Mouse (Mus musculus): ENCODE data around the gene Chmp6. TPM values are rescaled to one million over a fixed set of nuclear protein-coding genes. Genes with fewer than 3 reads are reported as not detected.

The Chmp6 gene
- 96.1 and 109 TPM in 2 replicates for polyA plus RNA-seq (2016; fragmentation: Nextera tagmentation; extraction: Ambion mirVana)

- Histone ChIP-seq H3K27me3 (peaks cover 4% of the 10 kb centered on the region; the same call in 1 of the 2 replicates), H3K4me1 (peaks cover 34% of the 10 kb centered on the region)
- under 1% methylated on average over 44 of the region's 48 CpGs for WGBS
Observed at GRCm38 (mm10) chr11:119913291-119913934, at the start of gene Chmp6. Chmp6 (plus strand) TSS chr11:119913441.

DNA sequence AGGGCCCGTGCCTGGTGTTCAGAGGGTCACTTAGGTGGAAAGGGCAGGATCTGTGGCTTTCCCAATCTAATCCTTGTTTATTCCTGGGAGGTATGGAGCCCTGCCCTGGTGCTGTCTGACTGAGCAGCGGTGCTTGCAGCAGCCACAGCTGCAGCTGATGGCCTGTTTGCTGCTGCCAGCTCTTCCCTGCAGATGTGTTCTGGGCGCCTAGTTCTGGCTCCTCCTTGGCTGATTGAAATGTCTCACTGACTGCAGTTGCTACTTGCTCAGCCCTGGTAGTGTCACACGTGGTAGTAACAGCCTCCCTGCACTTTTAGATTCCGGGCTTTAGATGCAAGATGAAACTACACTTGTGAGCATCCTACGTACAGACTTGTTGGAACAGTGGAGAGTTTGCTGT, 46.4 kb upstream of the Chmp6 start:
- 81% methylated on average over 6 of the region's 6 CpGs for WGBS
- Histone ChIP-seq H3K9ac (replicated peaks) (no peak overlapping the region), H3K4me1 (no peaks in the 10 kb centered on the region), H3K36me3 (peaks cover 41% of the 10 kb centered on the region), H3K4me2 (replicated peaks) (no peak overlapping the region), H3K4me3 (no peak overlapping the region), H3K27me3 (no peaks in the 10 kb centered on the region), H3K27ac (replicated peaks) (no peak overlapping the region), H3K9me3 (no peaks in the 10 kb centered on the region)
- no peak for ATAC-seq (ENCODE audit: low FRiP score, low read depth)

More at GRCm38 (mm10) chr11:119913291-119913934, at the start of gene Chmp6:
- Histone ChIP-seq H3K36me3 (peaks cover 29% of the 10 kb centered on the region), H3K4me3 (peak within 1 kb of the TSS; percentile 96), H3K9me3 (no peaks in the 10 kb centered on the region), H3K9ac (replicated peaks) (peak within 1 kb of the TSS; percentile 95), H3K27ac (replicated peaks) (peak within 1 kb of the TSS; percentile 70), H3K4me2 (replicated peaks) (peak within 1 kb of the TSS; percentile 99)
- peak; percentile 74 for ATAC-seq (ENCODE audit: low FRiP score, low read depth)

- H3K9ac ChIP-seq (replicated peaks) = no peak overlapping the region
- H3K9me3 ChIP-seq = no peaks in the 10 kb centered on the region
- no peak overlapping the region for H3K27ac ChIP-seq (replicated peaks)
- H3K4me3 ChIP-seq = no peak overlapping the region
- no peak for ATAC-seq (ENCODE audit: low FRiP score, low read depth)
- H3K4me1 ChIP-seq = no peaks in the 10 kb centered on the region
- H3K4me2 ChIP-seq (replicated peaks) = no peak overlapping the region
- H3K36me3 ChIP-seq = peaks cover 46% of the 10 kb centered on the region
- WGBS = 91% methylated on average over 3 of the region's 3 CpGs
- no peaks in the 10 kb centered on the region for H3K27me3 ChIP-seq
Observed at GRCm38 (mm10) chr11:119868138-119868537, 45.1 kb upstream of the Chmp6 start.

DNA sequence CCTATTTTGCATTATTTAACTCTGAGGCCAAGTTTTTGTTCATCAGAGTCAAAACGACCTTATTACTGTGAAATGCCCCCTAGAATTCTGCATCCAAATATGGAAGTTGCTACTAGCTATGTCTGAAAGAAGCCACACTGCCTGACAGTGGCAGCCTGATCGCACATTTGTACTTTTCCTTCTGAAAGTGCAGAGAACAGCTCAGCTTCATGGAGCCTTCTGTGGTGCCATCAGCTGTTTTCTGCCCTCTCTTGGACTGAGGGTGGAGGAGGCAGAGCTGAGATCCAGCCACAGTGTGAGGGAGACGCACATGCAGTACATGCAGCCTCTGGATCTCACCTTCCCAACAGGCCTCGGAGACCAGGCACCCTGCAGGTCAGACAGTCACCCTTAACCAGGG, 44.7 kb upstream of the Chmp6 start:
- 93% methylated on average over 4 of the region's 4 CpGs for WGBS
- peaks cover 46% of the 10 kb centered on the region for H3K36me3 ChIP-seq
- no peak for ATAC-seq (ENCODE audit: low FRiP score, low read depth)

DNA sequence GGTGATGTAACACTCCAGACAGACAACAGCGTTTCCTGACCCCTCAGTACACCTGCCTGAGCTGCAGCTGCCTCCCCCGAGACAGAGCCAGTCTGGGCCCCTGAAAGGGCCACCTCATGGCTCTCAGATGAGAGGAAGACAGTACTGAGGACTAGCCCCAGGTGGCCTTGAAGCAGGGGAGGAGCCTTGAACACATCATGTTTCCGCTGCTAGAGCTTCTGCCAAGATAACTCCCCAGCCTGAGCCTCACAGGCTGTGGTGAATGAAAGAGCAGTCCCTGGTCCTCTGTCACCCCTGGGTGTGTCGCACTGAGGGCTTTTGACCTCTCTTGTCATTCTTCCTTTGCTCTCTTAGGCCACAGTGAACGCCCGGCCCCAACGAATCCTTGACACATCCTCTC, 42.1 kb upstream of the Chmp6 start:
- WGBS = 85% methylated on average over 7 of the region's 7 CpGs
- Histone ChIP-seq H3K4me3 (no peak overlapping the region), H3K36me3 (peaks cover 62% of the 10 kb centered on the region), H3K9me3 (no peaks in the 10 kb centered on the region), H3K4me2 (replicated peaks) (no peak overlapping the region), H3K27ac (replicated peaks) (no peak overlapping the region), H3K4me1 (no peaks in the 10 kb centered on the region), H3K9ac (replicated peaks) (no peak overlapping the region), H3K27me3 (no peaks in the 10 kb centered on the region)
- no peak for ATAC-seq (ENCODE audit: low FRiP score, low read depth)

More for the DNA sequence above, 44.7 kb upstream of the Chmp6 start:
- H3K27me3 ChIP-seq = no peaks in the 10 kb centered on the region
- H3K4me3 ChIP-seq = no peak overlapping the region
- H3K4me1 ChIP-seq = no peaks in the 10 kb centered on the region
- no peak overlapping the region for H3K27ac ChIP-seq (replicated peaks)
- H3K4me2 ChIP-seq (replicated peaks) = no peak overlapping the region
- no peaks in the 10 kb centered on the region for H3K9me3 ChIP-seq
- no peak overlapping the region for H3K9ac ChIP-seq (replicated peaks)

DNA sequence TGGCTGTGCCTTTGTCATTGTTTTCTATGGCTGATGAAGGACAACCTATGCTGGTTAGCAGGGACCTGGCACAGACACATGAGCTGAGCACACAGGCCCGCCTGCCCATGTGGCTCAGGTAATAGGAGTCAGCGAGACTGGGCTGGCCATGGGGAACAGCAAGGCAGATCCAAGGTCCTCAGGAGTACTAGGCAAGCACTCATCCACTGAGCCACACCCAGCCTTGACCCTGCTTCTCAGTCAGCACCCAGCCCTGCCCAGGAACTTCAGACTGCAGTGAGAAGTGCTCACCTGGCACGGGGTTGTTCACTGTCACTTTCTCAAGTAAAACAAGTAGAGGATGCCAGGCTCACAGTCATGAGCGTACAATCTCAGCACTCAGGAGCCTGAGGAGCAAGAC, 39.6 kb upstream of the Chmp6 start:
- 96% methylated on average over 4 of the region's 4 CpGs for WGBS
- no peaks in the 10 kb centered on the region for H3K9me3 ChIP-seq
- H3K36me3 ChIP-seq = peaks cover 75% of the 10 kb centered on the region

DNA sequence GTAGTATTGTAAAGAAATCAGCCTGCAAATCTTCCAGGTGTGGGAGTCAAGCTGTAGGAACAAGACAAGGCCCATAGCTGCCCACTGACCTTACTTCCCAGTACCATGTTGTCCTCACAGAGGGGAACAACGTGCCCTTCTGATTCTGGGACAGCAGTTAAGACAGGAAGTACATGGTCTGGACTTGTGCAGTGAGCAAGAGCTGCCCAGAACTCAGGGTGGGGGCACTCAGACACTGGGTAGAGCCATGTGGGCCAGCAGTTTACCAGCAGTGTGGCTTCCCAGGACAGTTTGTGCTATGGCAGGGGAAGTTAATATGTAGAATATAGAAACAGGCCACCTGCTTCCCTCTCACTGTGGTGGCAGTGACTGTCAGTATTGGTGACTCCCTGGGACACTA, 38.4 kb upstream of the Chmp6 start:
- Histone ChIP-seq H3K27me3 (no peaks in the 10 kb centered on the region), H3K4me1 (no peaks in the 10 kb centered on the region), H3K9ac (replicated peaks) (no peak overlapping the region), H3K4me3 (no peak overlapping the region), H3K36me3 (peaks cover 74% of the 10 kb centered on the region), H3K27ac (replicated peaks) (no peak overlapping the region), H3K4me2 (replicated peaks) (no peak overlapping the region), H3K9me3 (no peaks in the 10 kb centered on the region)
- 83% methylated on average over 1 of the region's 1 CpGs for WGBS
- no peak for ATAC-seq (ENCODE audit: low FRiP score, low read depth)

More for the DNA sequence above, 39.6 kb upstream of the Chmp6 start:
- no peak overlapping the region for H3K4me2 ChIP-seq (replicated peaks)
- H3K27ac ChIP-seq (replicated peaks) = no peak overlapping the region
- no peak overlapping the region for H3K4me3 ChIP-seq
- no peak for ATAC-seq (ENCODE audit: low FRiP score, low read depth)
- no peak overlapping the region for H3K9ac ChIP-seq (replicated peaks)
- H3K4me1 ChIP-seq = no peaks in the 10 kb centered on the region
- H3K27me3 ChIP-seq = no peaks in the 10 kb centered on the region

GRCm38 (mm10) chr11:119875685-119876084, 37.6 kb upstream of the Chmp6 start:
- Histone ChIP-seq H3K9ac (replicated peaks) (no peak overlapping the region), H3K4me1 (no peaks in the 10 kb centered on the region), H3K4me3 (no peak overlapping the region), H3K27ac (replicated peaks) (no peak overlapping the region), H3K27me3 (no peaks in the 10 kb centered on the region), H3K36me3 (peaks cover 78% of the 10 kb centered on the region), H3K4me2 (replicated peaks) (no peak overlapping the region), H3K9me3 (no peaks in the 10 kb centered on the region)
- 89% methylated on average over 9 of the region's 9 CpGs for WGBS
- no peak for ATAC-seq (ENCODE audit: low FRiP score, low read depth)

DNA sequence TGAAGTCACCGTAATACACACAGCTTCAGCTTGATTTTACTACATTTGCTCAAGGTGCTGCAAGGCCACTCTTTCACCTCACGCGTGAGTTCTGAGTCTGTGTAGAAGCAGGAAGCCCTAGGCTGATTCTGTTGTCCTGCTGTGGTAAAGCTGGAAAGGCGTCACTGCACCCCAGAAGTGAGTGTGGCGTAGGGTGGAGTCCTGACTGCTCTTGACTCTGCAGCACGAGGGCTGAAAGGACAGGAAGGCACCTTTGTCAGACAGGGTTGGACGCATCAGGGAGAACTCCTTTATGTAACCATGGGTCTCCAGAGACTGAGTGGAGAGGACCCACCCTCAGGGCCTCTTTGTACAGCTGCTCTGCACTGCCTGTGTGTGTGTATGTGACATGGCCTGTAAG, 36.1 kb upstream of the Chmp6 start:
- H3K27ac ChIP-seq (replicated peaks) = no peak overlapping the region
- no peak overlapping the region for H3K4me3 ChIP-seq
- 96% methylated on average over 7 of the region's 7 CpGs for WGBS
- no peaks in the 10 kb centered on the region for H3K4me1 ChIP-seq
- ATAC-seq (ENCODE audit: low FRiP score, low read depth) = no peak
- no peaks in the 10 kb centered on the region for H3K27me3 ChIP-seq
- no peak overlapping the region for H3K4me2 ChIP-seq (replicated peaks)
- no peaks in the 10 kb centered on the region for H3K9me3 ChIP-seq
- H3K36me3 ChIP-seq = peaks cover 69% of the 10 kb centered on the region
- no peak overlapping the region for H3K9ac ChIP-seq (replicated peaks)

DNA sequence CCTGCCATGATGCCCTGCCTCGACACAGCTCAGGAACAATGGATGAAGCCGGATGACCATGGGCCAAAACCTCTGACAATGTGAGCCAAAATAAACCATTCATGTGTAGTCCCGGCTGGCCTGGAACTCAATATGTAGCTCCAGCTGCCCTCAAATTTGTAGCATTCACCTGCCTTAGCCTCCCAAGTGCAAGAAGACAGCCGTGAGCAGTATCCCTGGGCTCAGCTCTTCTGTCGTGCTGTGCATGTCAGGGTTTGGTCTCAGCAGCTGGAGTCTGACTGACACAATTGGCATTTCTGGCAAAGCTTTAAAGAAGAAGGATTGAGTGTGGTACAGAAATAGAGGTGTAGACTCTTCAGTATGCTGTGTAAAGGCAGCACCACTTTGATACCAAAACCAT, 33.7 kb upstream of the Chmp6 start:
- Histone ChIP-seq H3K9me3 (no peaks in the 10 kb centered on the region), H3K4me2 (replicated peaks) (no peak overlapping the region), H3K9ac (replicated peaks) (no peak overlapping the region), H3K4me1 (no peaks in the 10 kb centered on the region), H3K4me3 (no peak overlapping the region), H3K36me3 (peaks cover 46% of the 10 kb centered on the region), H3K27me3 (no peaks in the 10 kb centered on the region), H3K27ac (replicated peaks) (no peak overlapping the region)
- no peak for ATAC-seq (ENCODE audit: low FRiP score, low read depth)
- WGBS = 91% methylated on average over 5 of the region's 5 CpGs

DNA sequence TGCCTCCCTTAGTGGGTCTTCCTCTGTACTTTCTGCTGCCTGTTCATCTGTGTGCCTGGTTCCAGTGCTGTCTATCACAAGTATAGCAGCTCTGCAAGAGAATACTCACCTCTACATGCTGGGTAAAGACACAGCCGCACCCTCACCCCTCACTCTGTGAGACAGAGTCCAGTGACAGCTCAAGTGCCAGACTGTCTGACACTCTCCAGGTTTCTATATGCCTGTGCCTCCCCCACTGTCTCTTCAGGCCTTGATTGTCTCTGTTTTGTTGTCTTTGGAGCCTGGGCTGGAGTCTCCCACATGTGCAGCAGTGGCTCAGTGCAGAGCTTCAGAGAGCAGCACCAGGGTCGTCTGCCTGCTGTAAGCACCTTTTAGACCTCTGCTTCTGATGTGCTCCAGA, 29.6 kb upstream of the Chmp6 start:
- Histone ChIP-seq H3K4me1 (no peaks in the 10 kb centered on the region), H3K36me3 (peaks cover 54% of the 10 kb centered on the region), H3K9me3 (no peaks in the 10 kb centered on the region), H3K4me3 (no peak overlapping the region), H3K4me2 (replicated peaks) (no peak overlapping the region), H3K27me3 (no peaks in the 10 kb centered on the region), H3K9ac (replicated peaks) (no peak overlapping the region), H3K27ac (replicated peaks) (no peak overlapping the region)
- no peak for ATAC-seq (ENCODE audit: low FRiP score, low read depth)
- 88% methylated on average over 2 of the region's 2 CpGs for WGBS

GRCm38 (mm10) chr11:119889966-119890365, 23.3 kb upstream of the Chmp6 start:
- Histone ChIP-seq H3K4me2 (replicated peaks) (no peak overlapping the region), H3K27me3 (no peaks in the 10 kb centered on the region), H3K9me3 (no peaks in the 10 kb centered on the region), H3K4me1 (peaks cover 5% of the 10 kb centered on the region; the same call in 1 of the 2 replicates), H3K36me3 (peaks cover 78% of the 10 kb centered on the region), H3K27ac (replicated peaks) (no peak overlapping the region), H3K9ac (replicated peaks) (no peak overlapping the region), H3K4me3 (no peak overlapping the region)
- no peak for ATAC-seq (ENCODE audit: low FRiP score, low read depth)
- WGBS = 89% methylated on average over 3 of the region's 3 CpGs

Data from midbrain, embryonic 12.5 days (tissue).